Mouse (Mus musculus) olfactory bulb, adult 2 months (tissue): ENCODE measurements around the gene Hipk2. TPM values are rescaled to one million over a fixed set of nuclear protein-coding genes. Genes with fewer than 3 reads are reported as not detected.

Experiments used
- H3K27ac ChIP-seq: fragments of 200-500 bp; 2 replicates; pipeline ENCODE4 v1.5.1; 2012; ENCODE audit warnings: low read depth, low read length; ENCODE audit not compliant: insufficient read depth
- H3K4me1 ChIP-seq: fragments of 200-500 bp; 2 replicates; pipeline ENCODE4 v1.6.1; 2012; ENCODE audit warnings: low read length; ENCODE audit not compliant: control insufficient read depth, insufficient read depth
- H3K4me3 ChIP-seq: fragments of 200-500 bp; 2 replicates; pipeline ENCODE4 v1.5.1; 2012; ENCODE audit warnings: mild to moderate bottlenecking, low read depth, low read length, moderate library complexity; ENCODE audit not compliant: insufficient read depth
- CTCF ChIP-seq: fragments of 200-500 bp; IDR thresholded peaks from 2 replicates; pipeline ENCODE4 v1.5.1; 2012; ENCODE audit warnings: low read depth, mild to moderate bottlenecking, low read length, moderate library complexity; ENCODE audit not compliant: insufficient read depth
- POLR2A ChIP-seq: fragments of 200-500 bp; IDR thresholded peaks from 2 replicates; pipeline ENCODE4 v1.6.1; 2012; ENCODE audit warnings: mild to moderate bottlenecking, low read depth, low read length, moderate library complexity; ENCODE audit not compliant: insufficient read depth
- WGBS: fragments of 180-500 bp; shearing (Covaris S2); methylation state at CpG from one replicate; pipeline ENCODE4 v1.1.7; 2018; 5-methylcytosine and 5-hydroxymethylcytosine counted together
- polyA plus RNA-seq: library from polyadenylated mRNA; stranded (reverse); fragments of >200 nt; gene quantifications from 2 replicates; pipeline ENCODE4 v1.2.4, GENCODE M21; 2012; ENCODE audit warnings: low replicate concordance; ENCODE audit not compliant: missing spikeins, insufficient read depth, insufficient read length

Hipk2 gene
- polyA plus RNA-seq, 1 experiment = not detected

- no peak overlapping the region for H3K4me3 ChIP-seq
- no peaks in the 10 kb centered on the region for H3K4me1 ChIP-seq
- no peak for TF ChIP-seq POLR2A
- no peak for TF ChIP-seq CTCF
- no peak overlapping the region for H3K27ac ChIP-seq
- WGBS = 86% methylated on average over 6 of the region's 6 CpGs
These were observed 13.2 kb upstream of the Hipk2 start for GRCm38 (mm10) chr6:38889156-38889555.

GRCm38 (mm10) chr6:38887436-38887835 lies 11.5 kb upstream of the Hipk2 start:
- H3K27ac ChIP-seq = no peak overlapping the region
- WGBS = 90% methylated on average over 4 of the region's 4 CpGs
- TF ChIP-seq CTCF = no peak
- no peak for TF ChIP-seq POLR2A
- H3K4me3 ChIP-seq = no peak overlapping the region
- H3K4me1 ChIP-seq = 0 out of 2 replicates have a peak, but pooled peaks cover 2% of the 10 kb centered on the region

GRCm38 (mm10) chr6:38885132-38885531 lies 9.2 kb upstream of the Hipk2 start:
- Histone ChIP-seq H3K27ac (no peak overlapping the region), H3K4me3 (no peak overlapping the region), H3K4me1 (0 out of 2 replicates have a peak, but pooled peaks cover 2% of the 10 kb centered on the region)
- WGBS = 55% methylated on average over 1 of the region's 1 CpGs
- TF ChIP-seq CTCF (no peak), POLR2A (no peak)

GRCm38 (mm10) chr6:38884482-38884881 lies 8.5 kb upstream of the Hipk2 start:
- H3K4me1 ChIP-seq = 0 out of 2 replicates have a peak, but pooled peaks cover 2% of the 10 kb centered on the region
- TF ChIP-seq CTCF (no peak), POLR2A (no peak)
- no peak overlapping the region for H3K4me3 ChIP-seq
- 87% methylated on average over 3 of the region's 3 CpGs for WGBS
- H3K27ac ChIP-seq = no peak overlapping the region

GRCm38 (mm10) chr6:38882728-38883171 lies 6.8 kb upstream of the Hipk2 start:
- Histone ChIP-seq H3K4me3 (no peak overlapping the region), H3K4me1 (0 out of 2 replicates have a peak, but pooled peaks cover 2% of the 10 kb centered on the region), H3K27ac (no peak overlapping the region)
- 51% methylated on average over 6 of the region's 6 CpGs for WGBS
- TF ChIP-seq POLR2A = no peak
- TF ChIP-seq CTCF = no peak

GRCm38 (mm10) chr6:38881975-38882374 lies 6.0 kb upstream of the Hipk2 start:
- no peak overlapping the region for H3K27ac ChIP-seq
- WGBS = 83% methylated on average over 6 of the region's 6 CpGs
- no peak for TF ChIP-seq POLR2A
- TF ChIP-seq CTCF = no peak
- H3K4me1 ChIP-seq = 0 out of 2 replicates have a peak, but pooled peaks cover 2% of the 10 kb centered on the region
- H3K4me3 ChIP-seq = no peak overlapping the region

- H3K4me1 ChIP-seq = 0 out of 2 replicates have a peak, but pooled peaks cover 2% of the 10 kb centered on the region
- H3K27ac ChIP-seq = no peak overlapping the region
- no peak for TF ChIP-seq POLR2A
- no peak for TF ChIP-seq CTCF
- H3K4me3 ChIP-seq = no peak overlapping the region
- WGBS = 87% methylated on average over 2 of the region's 2 CpGs
These were observed 5.5 kb upstream of the Hipk2 start for GRCm38 (mm10) chr6:38881468-38881867.

GRCm38 (mm10) chr6:38877674-38878073 lies 1.7 kb upstream of the Hipk2 start:
- no peak overlapping the region for H3K27ac ChIP-seq
- 97% methylated on average over 2 of the region's 2 CpGs for WGBS
- H3K4me3 ChIP-seq = no peak overlapping the region
- no peaks in the 10 kb centered on the region for H3K4me1 ChIP-seq
- TF ChIP-seq CTCF (no peak), POLR2A (no peak)

GRCm38 (mm10) chr6:38875258-38876070 lies 501 bp downstream of the Hipk2 start, which contains the start of gene Tbxas1:
Tbxas1 (plus strand) TSS chr6:38875404.
- Histone ChIP-seq H3K27ac (peak within 1 kb of the TSS; percentile 40), H3K4me3 (peak within 1 kb of the TSS; percentile 93), H3K4me1 (peaks cover 2% of the 10 kb centered on the region; the same call in 1 of the 2 replicates)
- WGBS = 10% methylated on average over 77 of the region's 77 CpGs
- no peak for TF ChIP-seq POLR2A
- TF ChIP-seq CTCF = no peak
